Mouse (Mus musculus): Measurements from ENCODE around the gene Psma4.

Gene Psma4

DNA sequence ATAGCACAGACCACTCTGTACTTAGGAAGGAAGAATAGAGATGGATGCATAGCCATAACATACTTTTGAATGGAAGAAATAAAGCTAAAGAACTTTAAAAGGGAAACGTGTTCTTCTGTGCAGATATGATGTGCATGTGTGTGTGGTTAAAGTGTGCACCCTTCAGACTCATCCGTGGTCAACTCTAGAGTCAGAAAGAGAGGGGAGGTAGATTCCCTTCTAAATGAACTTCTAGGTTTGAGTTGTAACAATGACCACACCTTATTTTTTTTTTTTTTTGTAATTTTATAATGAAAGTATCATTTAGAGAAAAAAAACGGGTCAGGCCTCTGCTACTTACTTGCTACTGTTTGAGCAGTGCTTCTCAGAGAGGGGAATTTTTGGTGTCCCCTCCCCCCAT is 39.8 kb downstream of the Psma4 start:
- no peak for DNase-seq (ENCODE audit: low read depth, low spot score)

GRCm38 (mm10) chr9:54994381-54994780 is 43.8 kb downstream of the Psma4 start:
- DNase-seq (ENCODE audit: low read depth, low spot score) = peak; percentile 27

DNA sequence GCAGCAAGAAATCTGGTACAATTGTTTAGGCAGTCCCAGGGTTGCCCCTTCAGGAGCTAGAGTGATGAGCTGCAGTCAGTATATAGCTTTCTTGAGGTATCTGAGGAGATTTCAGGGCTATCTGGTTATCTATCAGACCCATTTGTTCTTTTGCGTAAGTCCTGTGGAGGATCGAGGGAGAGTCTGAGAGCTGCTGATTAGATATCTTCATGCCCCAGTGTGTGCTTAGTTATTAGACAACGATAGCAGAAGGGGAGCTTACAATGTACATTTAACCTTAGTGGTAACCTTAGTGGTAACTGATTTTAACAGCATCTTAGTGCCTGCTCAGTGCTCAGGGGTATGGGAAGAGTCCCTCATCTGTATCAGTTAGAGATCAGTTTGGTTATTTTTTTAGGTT is 45.1 kb downstream of the Psma4 start:
- DNase-seq (ENCODE audit: low read depth, low spot score) = no peak

DNA sequence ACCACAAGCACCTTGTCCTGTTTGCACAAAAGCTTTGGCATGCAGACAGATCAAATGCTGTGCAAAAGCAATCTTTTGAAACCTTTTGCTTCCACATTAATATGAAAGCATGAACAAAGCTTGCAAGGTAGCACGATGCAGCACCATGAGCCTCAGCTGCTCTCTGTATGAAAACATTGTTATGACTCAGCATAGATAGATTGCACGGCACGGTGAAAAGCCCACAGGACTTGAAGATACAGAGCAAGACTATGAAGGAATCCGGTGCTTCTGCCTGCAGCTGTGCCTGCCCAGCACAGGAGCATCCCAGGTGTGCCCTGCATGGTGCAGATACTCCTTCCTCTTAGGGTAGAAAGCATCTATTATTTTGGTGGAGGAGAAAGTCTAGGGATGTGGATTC is 53.0 kb downstream of the Psma4 start:
- DNase-seq (ENCODE audit: low read depth, low spot score) = no peak

All from ES-CJ7 (cell line).